Mouse (Mus musculus) midbrain, embryonic 16.5 days (tissue): Measurements from ENCODE around the gene Ywhab. TPM values are rescaled to one million over a fixed set of nuclear protein-coding genes. Genes with fewer than 3 reads are reported as not detected.
A peak's percentile ranks its signal among the peaks of the same experiment; 100 is the strongest.

Source experiments
- ATAC-seq: fragments of 200-750 bp; cut with Nextera tagmentation; 2 replicates; pipeline ENCODE4 v1.8.0; 2017; ENCODE audit warnings: moderate TSS enrichment
- H3K27ac ChIP-seq: fragments of 300-500 bp; sonication (generic); 2 replicates; pipeline ENCODE4 v1.5.1; 2014; ENCODE audit warnings: mild to moderate bottlenecking, low read length, mixed read lengths
- H3K27me3 ChIP-seq: fragments of 300-500 bp; sonication (generic); 2 replicates; pipeline ENCODE4 v1.6.1; 2014; ENCODE audit warnings: low read depth, low read length, mixed read lengths; ENCODE audit not compliant: control insufficient read depth, insufficient read depth
- H3K36me3 ChIP-seq: fragments of 300-500 bp; sonication (generic); 2 replicates; pipeline ENCODE4 v1.6.1; 2014; ENCODE audit warnings: mild to moderate bottlenecking, low read length, moderate library complexity, mixed read lengths; ENCODE audit not compliant: control insufficient read depth, insufficient read depth
- H3K4me1 ChIP-seq: fragments of 300-500 bp; sonication (generic); 2 replicates; pipeline ENCODE4 v1.6.1; 2014; ENCODE audit warnings: mild to moderate bottlenecking, low read length, mixed read lengths; ENCODE audit not compliant: control insufficient read depth, insufficient read depth
- H3K4me2 ChIP-seq: fragments of 300-500 bp; sonication (generic); 2 replicates; pipeline ENCODE4 v1.6.1; 2014; ENCODE audit warnings: mild to moderate bottlenecking, low read length, mixed read lengths
- H3K4me3 ChIP-seq: fragments of 300-500 bp; sonication (generic); 2 replicates; pipeline ENCODE4 v1.5.1; 2014; ENCODE audit warnings: low read depth, mild to moderate bottlenecking, low read length, moderate library complexity, mixed read lengths
- H3K9ac ChIP-seq: fragments of 300-500 bp; sonication (generic); 2 replicates; pipeline ENCODE4 v1.6.1; 2014; ENCODE audit warnings: low read depth, low read length, mixed read lengths
- H3K9me3 ChIP-seq: fragments of 300-500 bp; sonication (generic); replicated peaks from 2 replicates; pipeline ENCODE4 v1.6.1; 2014; ENCODE audit warnings: mild to moderate bottlenecking, low read length, mixed read lengths; ENCODE audit not compliant: control insufficient read depth, poor library complexity, severe bottlenecking
- WGBS: fragments of 180-500 bp; shearing (Covaris S2); extraction: QIAGEN DNeasy Blood & Tissue Kit; methylation state at CpG from one replicate; pipeline ENCODE4 v1.1.7; 2014; 5-methylcytosine and 5-hydroxymethylcytosine counted together
- polyA plus RNA-seq: library from polyadenylated mRNA; unstranded; fragments of >200 nt; fragmentation: Nextera tagmentation; extraction: Ambion mirVana; gene quantifications from 2 replicates; pipeline ENCODE4 v1.2.1, GENCODE M21; 2015

The Ywhab gene
- 533 and 553 TPM in 2 replicates for polyA plus RNA-seq

DNA sequence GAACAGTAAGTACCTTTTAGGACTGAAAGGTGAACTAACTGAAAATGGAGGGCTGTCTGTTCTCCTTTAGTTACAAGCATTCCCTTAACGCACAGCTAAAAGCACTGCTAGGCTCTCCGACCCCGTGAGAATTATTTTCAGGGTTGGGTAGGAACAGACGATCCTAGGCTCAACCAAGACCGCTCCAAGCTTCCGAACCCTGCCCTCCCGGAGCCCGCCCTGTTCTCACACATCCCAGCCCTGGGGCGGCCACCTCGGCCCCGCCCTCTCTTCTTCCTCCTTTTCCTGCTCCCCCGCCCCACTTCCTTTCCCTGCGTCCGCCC is at the start of gene Ywhab:
Gene Ywhab, plus strand, starts transcription at position 307 of the 323 bp plus-strand sequence.
- H3K27me3 ChIP-seq, result no peaks in the 10 kb centered on the region
- H3K27ac ChIP-seq, result peak within 1 kb of the TSS; percentile 85
- no peaks in the 10 kb centered on the region for H3K9me3 ChIP-seq
- H3K4me1 ChIP-seq, result peaks cover 30% of the 10 kb centered on the region
- no peaks in the 10 kb centered on the region for H3K36me3 ChIP-seq
- peak within 1 kb of the TSS; percentile 99 for H3K4me3 ChIP-seq
- 0% methylated on average over 10 of the region's 14 CpGs for WGBS
- peak within 1 kb of the TSS; percentile 93 for H3K9ac ChIP-seq
- ATAC-seq, result no peak
- peak within 1 kb of the TSS; percentile 75 for H3K4me2 ChIP-seq

DNA sequence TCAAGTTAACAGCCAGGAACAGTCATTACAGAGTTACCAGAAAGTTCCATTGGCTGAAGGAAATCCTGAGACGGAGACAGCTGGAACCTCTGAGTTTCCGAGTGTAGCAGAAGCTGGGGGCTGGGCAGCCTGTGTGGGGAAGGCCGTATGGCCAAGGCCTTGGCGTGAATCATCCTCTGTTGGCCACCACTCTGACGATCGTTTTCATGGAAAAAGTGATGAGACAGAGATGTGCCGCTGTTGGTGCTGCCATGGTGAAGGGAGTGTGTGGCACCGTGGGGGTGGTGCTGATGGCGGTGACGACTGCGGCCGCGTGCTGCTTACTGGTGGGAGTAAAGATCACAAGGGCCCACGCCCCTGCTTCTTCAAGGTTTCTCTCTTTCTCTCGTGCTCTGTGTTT is 48.5 kb upstream of the Ywhab start:
- no peaks in the 10 kb centered on the region for H3K27me3 ChIP-seq
- WGBS, result 85% methylated on average over 15 of the region's 15 CpGs
- no peak overlapping the region for H3K4me2 ChIP-seq

DNA sequence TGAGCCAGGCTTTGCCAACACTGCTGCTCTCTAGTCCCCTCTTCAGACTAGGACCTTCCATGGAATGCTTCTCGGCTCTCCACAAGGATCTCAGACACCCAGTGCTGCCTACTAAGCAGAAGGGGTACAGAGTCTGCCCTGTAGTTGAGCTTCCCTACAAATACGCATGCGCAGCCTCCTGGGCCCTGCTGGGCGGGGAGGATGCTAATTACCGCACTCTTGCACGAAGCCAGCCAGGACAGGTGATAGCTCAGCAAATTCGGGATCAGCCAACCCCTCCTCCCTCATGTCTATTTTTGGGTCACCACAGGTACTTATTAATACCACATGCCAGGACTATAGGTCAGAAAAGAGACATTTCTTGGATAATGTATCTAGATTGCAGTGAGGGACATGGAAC is 46.8 kb upstream of the Ywhab start:
- ATAC-seq, result no peak
- no peaks in the 10 kb centered on the region for H3K36me3 ChIP-seq

More for the DNA sequence above, 48.5 kb upstream of the Ywhab start:
- Histone ChIP-seq H3K4me3 (no peak overlapping the region), H3K27ac (no peak overlapping the region), H3K9me3 (no peaks in the 10 kb centered on the region), H3K36me3 (no peaks in the 10 kb centered on the region), H3K9ac (no peak overlapping the region), H3K4me1 (no peaks in the 10 kb centered on the region)
- ATAC-seq, result no peak

DNA sequence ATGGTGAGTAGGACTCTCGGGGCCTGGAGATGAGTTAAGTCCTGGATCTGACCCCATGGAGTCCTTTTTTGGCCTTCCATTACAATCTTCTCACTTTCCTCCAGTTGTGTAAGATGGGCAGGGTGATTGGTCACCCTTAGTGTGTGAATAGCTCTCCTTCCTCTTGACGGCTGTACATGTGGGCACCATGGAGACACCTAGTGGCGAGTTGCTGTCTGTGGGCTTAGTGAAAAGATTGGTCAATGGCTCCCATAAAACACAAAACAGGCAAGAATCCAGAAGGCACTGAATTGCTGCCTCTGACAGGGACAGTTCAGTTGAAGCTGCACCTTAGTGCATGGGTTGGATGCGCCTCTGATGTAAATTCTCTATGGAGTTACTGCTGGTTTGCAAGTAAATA is 43.0 kb upstream of the Ywhab start:
- no peaks in the 10 kb centered on the region for H3K4me1 ChIP-seq
- H3K36me3 ChIP-seq, result no peaks in the 10 kb centered on the region
- H3K9ac ChIP-seq, result no peak overlapping the region
- no peak overlapping the region for H3K27ac ChIP-seq
- H3K4me2 ChIP-seq, result no peak overlapping the region
- H3K27me3 ChIP-seq, result no peaks in the 10 kb centered on the region; the same call in 1 of the 2 replicates
- no peaks in the 10 kb centered on the region; the same call in 1 of the 2 replicates for H3K9me3 ChIP-seq
- ATAC-seq, result peak; percentile 82
- WGBS, result 26% methylated on average over 4 of the region's 4 CpGs
- no peak overlapping the region for H3K4me3 ChIP-seq

More for the DNA sequence above, 46.8 kb upstream of the Ywhab start:
- Histone ChIP-seq H3K4me3 (no peak overlapping the region), H3K9ac (no peak overlapping the region), H3K27ac (no peak overlapping the region), H3K9me3 (no peaks in the 10 kb centered on the region), H3K27me3 (no peaks in the 10 kb centered on the region; the same call in 1 of the 2 replicates), H3K4me2 (no peak overlapping the region), H3K4me1 (no peaks in the 10 kb centered on the region)
- WGBS, result 77% methylated on average over 7 of the region's 7 CpGs

DNA sequence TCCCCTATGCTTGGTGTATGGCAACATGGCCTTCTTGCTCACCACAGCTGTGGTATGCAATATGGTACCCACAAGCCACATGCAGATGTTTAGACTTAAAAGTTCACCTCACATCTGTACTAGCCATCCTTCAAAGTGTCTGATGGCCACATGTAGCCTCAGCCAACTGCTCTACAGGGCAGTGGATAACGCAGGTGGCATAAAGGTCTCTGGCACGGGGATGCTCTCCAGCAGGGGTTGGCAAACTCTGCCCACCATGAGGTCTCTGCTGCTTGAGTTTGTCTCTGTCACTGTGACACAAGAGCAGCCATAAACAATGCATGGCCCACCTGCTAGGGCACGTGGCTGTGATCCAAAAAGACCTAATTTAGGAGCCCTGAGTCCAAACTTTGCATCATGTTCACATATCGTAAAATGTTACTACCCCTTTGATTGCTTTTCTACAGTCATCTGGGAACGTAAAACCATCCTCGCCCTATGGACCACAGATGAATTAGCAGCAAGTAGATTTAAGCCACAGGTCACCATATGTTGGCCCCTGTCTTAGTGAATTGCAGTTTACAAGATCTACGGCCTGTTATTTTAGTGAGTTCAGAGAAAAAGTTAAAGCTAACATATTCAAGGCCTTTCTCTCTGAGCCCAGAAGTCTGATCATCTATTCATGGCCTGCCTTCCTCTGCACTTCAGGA is 41.0 kb upstream of the Ywhab start:
- no peak overlapping the region for H3K4me2 ChIP-seq
- H3K27me3 ChIP-seq, result no peaks in the 10 kb centered on the region; the same call in 1 of the 2 replicates
- no peak overlapping the region for H3K27ac ChIP-seq
- H3K4me3 ChIP-seq, result no peak overlapping the region
- no peaks in the 10 kb centered on the region for H3K4me1 ChIP-seq
- H3K36me3 ChIP-seq, result no peaks in the 10 kb centered on the region
- H3K9ac ChIP-seq, result no peak overlapping the region
- no peaks in the 10 kb centered on the region; the same call in 1 of the 2 replicates for H3K9me3 ChIP-seq
- ATAC-seq, result no peak
- WGBS, result 83% methylated on average over 7 of the region's 7 CpGs

DNA sequence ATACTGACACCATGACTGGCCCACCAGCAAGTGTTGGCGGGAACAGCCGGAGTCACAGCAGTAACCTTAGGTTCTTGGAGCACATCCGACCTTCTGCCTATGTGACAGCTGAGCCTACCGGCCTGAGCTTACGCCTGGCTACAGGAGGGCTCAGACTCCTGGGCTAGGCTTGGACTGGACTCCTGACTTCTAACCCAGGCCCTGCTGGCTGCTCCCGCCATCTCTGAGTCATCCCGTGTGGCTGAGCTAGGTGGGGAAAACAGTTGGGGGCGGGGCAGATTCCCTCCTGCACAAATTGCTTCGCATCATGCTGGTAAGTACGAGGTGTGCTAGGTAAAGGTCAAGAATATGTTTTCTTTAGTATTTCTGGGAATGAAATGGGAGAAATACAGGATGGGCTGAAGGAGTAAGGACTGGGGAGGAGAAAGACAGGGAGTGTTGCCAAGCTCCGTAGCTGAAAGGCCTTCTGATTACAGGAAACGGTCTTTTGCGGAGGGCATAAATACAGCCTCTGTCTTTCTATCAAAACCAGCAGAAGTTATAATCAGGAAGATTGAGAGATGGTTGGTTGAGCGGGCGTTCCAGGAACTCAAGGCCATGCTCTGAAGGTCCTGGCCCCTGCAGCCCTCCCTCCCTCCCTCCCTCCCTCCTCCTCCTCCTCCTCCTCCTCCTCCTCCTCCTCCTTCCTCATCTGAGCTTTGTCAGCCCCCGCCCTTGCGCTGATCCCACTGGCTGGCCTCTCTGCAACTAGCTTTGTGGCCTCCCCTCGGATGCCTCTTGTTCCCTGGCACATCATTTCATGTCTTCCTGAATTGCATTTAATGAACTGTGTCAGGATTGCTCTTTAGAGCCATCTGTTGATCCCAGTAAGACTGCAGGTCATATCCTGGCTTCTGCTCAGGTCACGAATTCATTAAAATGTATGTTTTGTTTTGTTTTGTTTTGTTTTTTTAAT is 29.9 kb upstream of the Ywhab start:
- Histone ChIP-seq H3K27me3 (no peaks in the 10 kb centered on the region), H3K4me3 (no peak overlapping the region), H3K9ac (no peak overlapping the region), H3K9me3 (no peaks in the 10 kb centered on the region; the same call in 1 of the 2 replicates), H3K4me2 (no peak overlapping the region), H3K27ac (no peak overlapping the region), H3K36me3 (no peaks in the 10 kb centered on the region), H3K4me1 (no peaks in the 10 kb centered on the region)
- ATAC-seq, result no peak
- WGBS, result 70% methylated on average over 18 of the region's 19 CpGs

DNA sequence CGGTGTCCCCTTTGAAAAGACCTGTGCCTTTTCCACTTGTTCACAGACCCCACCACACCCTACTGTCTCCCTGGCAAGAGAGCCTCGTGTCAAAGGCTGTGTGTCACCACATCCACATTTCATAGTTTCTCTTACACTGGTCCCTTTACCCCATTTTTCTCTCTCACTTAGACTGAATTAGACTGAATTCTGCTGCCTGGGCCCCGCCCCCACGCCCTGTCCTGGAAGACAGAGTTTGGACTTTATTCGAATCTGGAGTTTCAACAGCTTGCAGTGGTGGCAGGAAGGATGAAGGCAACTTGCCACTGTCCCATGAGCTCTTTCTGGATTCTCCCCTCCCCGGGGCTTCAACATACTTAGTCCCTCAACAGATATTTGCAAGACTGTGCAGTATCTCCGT is 29.1 kb upstream of the Ywhab start:
- Histone ChIP-seq H3K4me3 (no peak overlapping the region), H3K4me1 (no peaks in the 10 kb centered on the region), H3K36me3 (no peaks in the 10 kb centered on the region), H3K27ac (no peak overlapping the region), H3K27me3 (no peaks in the 10 kb centered on the region), H3K9ac (no peak overlapping the region), H3K9me3 (no peaks in the 10 kb centered on the region; the same call in 1 of the 2 replicates), H3K4me2 (no peak overlapping the region)
- ATAC-seq, result no peak
- WGBS, result 70% methylated on average over 7 of the region's 7 CpGs

DNA sequence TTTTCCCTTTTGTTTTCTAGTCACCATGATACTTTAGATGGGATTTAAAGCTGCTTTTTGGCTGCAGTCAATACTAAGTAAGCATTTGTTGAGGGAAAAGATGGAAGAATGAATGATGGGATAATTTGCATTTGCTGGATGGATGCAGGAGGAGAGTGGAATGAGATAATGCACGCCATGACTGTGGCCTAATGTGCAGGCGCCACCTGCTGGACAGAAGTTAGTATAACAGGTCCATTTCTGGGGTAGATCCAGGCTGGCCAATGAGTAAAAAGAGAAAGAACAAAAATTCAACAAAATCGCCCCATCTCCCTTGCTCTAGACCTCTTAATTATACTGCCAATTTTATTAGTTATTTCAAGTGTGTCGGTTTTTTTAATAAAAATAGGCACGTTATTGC is 26.2 kb upstream of the Ywhab start:
- no peaks in the 10 kb centered on the region for H3K4me1 ChIP-seq
- H3K27ac ChIP-seq, result no peak overlapping the region
- peak; percentile 76 for ATAC-seq
- H3K4me2 ChIP-seq, result no peak overlapping the region
- H3K9me3 ChIP-seq, result no peaks in the 10 kb centered on the region
- H3K36me3 ChIP-seq, result no peaks in the 10 kb centered on the region
- 1% methylated on average over 5 of the region's 5 CpGs for WGBS
- H3K4me3 ChIP-seq, result no peak overlapping the region
- H3K27me3 ChIP-seq, result no peaks in the 10 kb centered on the region
- H3K9ac ChIP-seq, result no peak overlapping the region

DNA sequence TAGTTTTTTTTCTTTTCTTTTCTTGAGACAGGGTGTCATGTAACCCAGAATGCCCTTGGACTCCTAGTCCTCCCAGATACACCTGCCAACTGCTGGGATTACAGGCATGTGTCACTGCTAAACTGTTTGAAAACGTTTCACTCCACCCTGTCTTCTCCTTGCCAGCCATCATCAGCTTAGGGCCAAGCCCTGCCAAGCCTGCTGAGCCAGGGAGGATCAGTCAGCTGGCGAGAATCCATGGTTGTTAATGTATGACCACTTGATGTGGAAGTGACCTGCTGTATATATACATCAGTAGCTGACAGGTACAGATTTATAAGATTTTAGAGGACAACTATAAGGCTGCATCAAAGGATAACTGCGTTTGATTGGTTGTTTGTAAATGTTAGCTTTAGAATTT is 24.4 kb upstream of the Ywhab start:
- no peak overlapping the region for H3K4me2 ChIP-seq
- ATAC-seq, result no peak
- no peak overlapping the region for H3K9ac ChIP-seq
- H3K4me1 ChIP-seq, result no peaks in the 10 kb centered on the region
- WGBS, result 53% methylated on average over 3 of the region's 3 CpGs
- no peak overlapping the region for H3K4me3 ChIP-seq
- no peak overlapping the region for H3K27ac ChIP-seq
- no peaks in the 10 kb centered on the region for H3K27me3 ChIP-seq
- H3K9me3 ChIP-seq, result no peaks in the 10 kb centered on the region
- H3K36me3 ChIP-seq, result no peaks in the 10 kb centered on the region
